Mouse (Mus musculus) spleen, postnatal 0 days (tissue): ENCODE results near the gene Fgl2. TPM values are rescaled to one million over a fixed set of nuclear protein-coding genes. Genes with fewer than 3 reads are reported as not detected.

ENCODE experiments used
- polyA plus RNA-seq: library from polyadenylated mRNA; unstranded; fragments of >200 nt; fragmentation: Nextera tagmentation; extraction: Ambion mirVana; gene quantifications from 2 replicates; pipeline ENCODE4 v1.2.1, GENCODE M21; 2015

Gene Fgl2
- 9.3 and 10.7 TPM in 2 replicates for polyA plus RNA-seq

DNA sequence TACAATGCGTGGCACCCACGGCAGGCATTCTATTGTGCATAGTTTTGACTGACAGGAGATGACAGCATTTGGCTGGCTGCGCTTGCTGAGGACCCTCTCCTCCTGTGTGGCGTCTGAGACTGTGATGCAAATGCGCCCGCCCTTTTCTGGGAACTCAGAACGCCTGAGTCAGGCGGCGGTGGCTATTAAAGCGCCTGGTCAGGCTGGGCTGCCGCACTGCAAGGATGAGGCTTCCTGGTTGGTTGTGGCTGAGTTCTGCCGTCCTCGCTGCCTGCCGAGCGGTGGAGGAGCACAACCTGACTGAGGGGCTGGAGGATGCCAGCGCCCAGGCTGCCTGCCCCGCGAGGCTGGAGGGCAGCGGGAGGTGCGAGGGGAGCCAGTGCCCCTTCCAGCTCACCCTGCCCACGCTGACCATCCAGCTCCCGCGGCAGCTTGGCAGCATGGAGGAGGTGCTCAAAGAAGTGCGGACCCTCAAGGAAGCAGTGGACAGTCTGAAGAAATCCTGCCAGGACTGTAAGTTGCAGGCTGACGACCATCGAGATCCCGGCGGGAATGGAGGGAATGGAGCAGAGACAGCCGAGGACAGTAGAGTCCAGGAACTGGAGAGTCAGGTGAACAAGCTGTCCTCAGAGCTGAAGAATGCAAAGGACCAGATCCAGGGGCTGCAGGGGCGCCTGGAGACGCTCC is at the start of gene Fgl2:
TSS of gene Fgl2 (plus strand) at position 150 of the 687 bp plus-strand sequence.

DNA sequence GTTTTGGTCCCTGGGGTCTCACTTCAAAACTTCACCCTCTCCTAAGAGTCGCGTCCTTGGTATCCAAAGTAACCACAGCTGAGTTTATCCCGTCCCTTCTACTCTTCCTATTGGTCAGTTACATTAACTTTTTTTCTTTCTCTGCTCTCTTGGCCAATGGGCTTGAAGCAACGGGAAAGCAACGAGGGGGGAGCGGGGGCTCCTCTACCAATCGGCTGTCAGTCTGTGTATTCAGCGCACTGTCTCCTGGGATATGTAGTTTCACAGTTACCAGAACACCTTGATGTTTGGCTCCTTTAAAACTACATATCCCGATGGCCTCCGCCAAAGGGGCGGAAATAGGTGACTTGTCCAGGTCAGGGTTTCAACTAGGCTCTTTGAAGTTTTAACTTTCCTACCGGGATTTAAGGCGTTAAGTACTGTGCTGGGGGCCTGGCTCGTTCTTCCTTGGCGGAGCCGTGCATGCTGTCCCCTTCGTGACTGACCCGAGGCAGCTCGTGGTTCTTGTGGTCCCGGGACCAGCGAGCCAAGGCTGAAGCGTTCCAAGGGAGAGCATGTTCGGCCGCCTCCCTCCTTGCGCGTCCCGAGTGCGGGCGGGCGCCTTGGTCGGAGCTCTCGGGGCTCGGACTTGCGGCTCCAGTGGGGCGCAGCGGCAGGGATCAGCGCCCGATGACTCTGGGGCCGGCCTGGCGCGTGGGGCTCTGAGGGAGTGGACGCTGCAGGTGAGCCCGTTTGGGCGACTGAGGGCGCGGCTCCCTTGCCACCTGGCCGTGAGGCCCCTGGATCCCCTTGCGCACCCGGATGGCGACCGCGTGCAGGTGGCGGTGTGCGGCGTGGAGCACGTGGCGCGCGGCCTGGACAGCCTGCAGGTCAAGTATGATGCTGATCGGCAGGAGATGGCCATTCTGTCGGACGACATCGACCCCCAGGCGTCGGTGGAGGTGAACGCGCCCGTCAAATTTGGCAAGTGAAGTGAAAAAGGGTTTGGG is 52.5 kb downstream of the Fgl2 start, which contains the start of the genes Ccdc146 and Fam185a:
TSS of gene Ccdc146 (minus strand) at position 64 of the 989 bp plus-strand sequence.
TSS of gene Fam185a (plus strand) at position 345 of the 989 bp plus-strand sequence.

Other genes with a start within 250 kb of the Fgl2 start
- gene Gsap, start 186.4 kb upstream of the Fgl2 start, polyA plus RNA-seq, result 6.7 and 7.6 TPM in 2 replicates
- 0.18 and 0.21 TPM in 2 replicates for gene Ccdc146, start 52.0 kb downstream of the Fgl2 start, polyA plus RNA-seq
- gene Fam185a, start 52.3 kb downstream of the Fgl2 start, polyA plus RNA-seq, result 4.2 and 5.1 TPM in 2 replicates
- 6.1 and 9.9 TPM in 2 replicates for gene Lrrc17, start 170.9 kb downstream of the Fgl2 start, polyA plus RNA-seq